Mouse (Mus musculus) neural tube, embryonic 12.5 days (tissue): ENCODE measurements around the gene Carns1. TPM values are rescaled to one million over a fixed set of nuclear protein-coding genes. Genes with fewer than 3 reads are reported as not detected.
A peak's percentile ranks its signal among the peaks of the same experiment; 100 is the strongest.

ENCODE experiments used
- ATAC-seq: fragments of 200-750 bp; cut with Nextera tagmentation; 2 replicates; pipeline ENCODE4 v1.8.0; 2017; ENCODE audit warnings: low read depth, mild to moderate bottlenecking, moderate TSS enrichment, moderate library complexity; ENCODE audit not compliant: low FRiP score
- H3K27ac ChIP-seq: fragments of 300-500 bp; sonication (generic); 2 replicates; pipeline ENCODE4 v1.5.1; 2016
- H3K27me3 ChIP-seq: fragments of 300-500 bp; sonication (generic); replicated peaks from 2 replicates; pipeline ENCODE4 v1.6.1; 2016; ENCODE audit warnings: mild to moderate bottlenecking
- H3K36me3 ChIP-seq: fragments of 300-500 bp; sonication (generic); 2 replicates; pipeline ENCODE4 v1.6.1; 2016; ENCODE audit warnings: mild to moderate bottlenecking
- H3K4me1 ChIP-seq: fragments of 300-500 bp; sonication (generic); 2 replicates; pipeline ENCODE4 v1.6.1; 2016
- H3K4me2 ChIP-seq: fragments of 300-500 bp; sonication (generic); replicated peaks from 2 replicates; pipeline ENCODE4 v1.6.1; 2016; ENCODE audit warnings: mild to moderate bottlenecking
- H3K4me3 ChIP-seq: fragments of 300-500 bp; sonication (generic); 2 replicates; pipeline ENCODE4 v1.5.1; 2016
- H3K9ac ChIP-seq: fragments of 300-500 bp; sonication (generic); 2 replicates; pipeline ENCODE4 v1.6.1; 2016; ENCODE audit warnings: mild to moderate bottlenecking
- H3K9me3 ChIP-seq: fragments of 300-500 bp; sonication (generic); 2 replicates; pipeline ENCODE4 v1.6.1; 2016; ENCODE audit warnings: mild to moderate bottlenecking
- WGBS: fragments of 180-500 bp; shearing (Covaris S2); methylation state at CpG from one replicate; pipeline ENCODE4 v1.1.7; 2016; 5-methylcytosine and 5-hydroxymethylcytosine counted together
- polyA plus RNA-seq: library from polyadenylated mRNA; unstranded; fragments of >200 nt; fragmentation: Nextera tagmentation; extraction: Ambion mirVana; gene quantifications from 2 replicates; pipeline ENCODE4 v1.2.1, GENCODE M21; 2016

Carns1 gene
- polyA plus RNA-seq, 1 experiment from 2014 or later: 4.8 TPM

DNA sequence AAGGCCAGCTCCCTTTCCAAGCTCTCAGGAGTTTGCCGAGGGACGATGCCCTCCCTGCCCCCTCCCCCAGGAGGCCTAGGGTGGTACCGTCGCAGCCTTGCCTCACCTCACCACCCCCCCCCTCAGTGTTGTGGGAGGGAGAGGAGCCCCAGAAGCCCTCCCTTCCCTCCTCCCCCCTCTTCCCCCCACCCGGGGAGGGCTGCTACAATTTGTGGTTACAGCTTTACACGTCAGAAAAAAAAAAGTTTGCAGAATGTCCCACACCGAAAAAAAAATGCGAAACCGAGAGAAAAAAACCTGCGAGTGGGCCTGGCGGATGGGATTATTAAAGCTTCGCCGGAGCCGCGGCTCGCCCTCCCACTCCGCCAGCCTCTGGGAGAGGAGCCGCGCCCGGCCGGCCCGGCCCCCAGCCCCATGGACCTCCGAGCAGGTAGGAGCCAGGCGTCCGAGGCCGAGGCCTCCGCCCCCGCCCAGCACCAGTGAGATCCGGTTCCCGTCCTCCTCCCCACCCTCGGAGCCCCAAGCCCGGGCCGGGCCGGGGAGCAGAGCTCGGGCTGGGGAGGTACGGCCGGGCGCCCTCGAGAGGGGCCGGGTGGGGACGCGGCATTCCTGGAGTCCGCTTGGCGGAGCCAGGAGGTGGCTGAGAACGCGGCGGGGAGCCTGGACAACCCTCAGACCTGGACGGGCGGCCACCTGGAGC, 38.9 kb upstream of the Carns1 start, which contains the start of the genes Clcf1 and AC109138.7:
Gene Clcf1 (plus strand): TSS at position 168 of the 700 bp plus-strand sequence.
Gene AC109138.7 (plus strand): TSS at position 287 of the 700 bp plus-strand sequence.
- Histone ChIP-seq H3K9me3 (no peaks in the 10 kb centered on the region), H3K4me1 (peaks cover 31% of the 10 kb centered on the region), H3K27me3 (peaks cover 74% of the 10 kb centered on the region), H3K4me2 (peak within 1 kb of the TSS; percentile 98), H3K4me3 (peak within 1 kb of the TSS; percentile 56), H3K36me3 (no peaks in the 10 kb centered on the region), H3K9ac (peak within 1 kb of the TSS; percentile 68), H3K27ac (no peak within 1 kb of the TSS)
- peak; percentile 59 for ATAC-seq
- under 1% methylated on average over 48 of the region's 49 CpGs for WGBS

DNA sequence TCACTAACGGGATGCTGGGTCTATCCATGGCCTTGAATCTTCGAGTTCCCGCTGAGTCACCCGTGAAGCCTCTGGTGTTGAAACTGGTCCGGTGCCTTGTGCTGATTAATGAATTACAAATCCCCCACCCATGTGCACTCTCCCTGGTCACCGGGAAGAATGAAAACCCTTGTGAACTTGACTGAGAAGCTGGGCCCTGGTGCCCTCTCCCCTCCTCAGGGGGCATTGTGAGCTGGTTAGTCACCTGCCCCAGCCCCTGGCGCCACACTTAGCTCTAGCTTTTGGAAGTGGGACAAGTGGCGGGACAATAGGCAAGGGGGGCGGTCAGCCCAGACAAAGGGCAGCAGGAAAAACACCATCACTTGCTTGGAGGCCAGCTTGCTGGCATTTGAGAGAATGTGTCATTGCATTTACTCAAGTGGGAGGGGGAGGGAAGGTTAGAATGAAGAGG, 38.3 kb upstream of the Carns1 start:
- H3K9me3 ChIP-seq: no peaks in the 10 kb centered on the region
- H3K27me3 ChIP-seq: peaks cover 78% of the 10 kb centered on the region
- H3K27ac ChIP-seq: no peak overlapping the region
- H3K4me2 ChIP-seq: peak overlapping the region; percentile 98
- 0 out of 2 replicates have a peak overlapping the region, but pooled peaks have one; percentile 68 for H3K9ac ChIP-seq
- no peaks in the 10 kb centered on the region for H3K36me3 ChIP-seq
- H3K4me3 ChIP-seq: no peak overlapping the region
- H3K4me1 ChIP-seq: peaks cover 31% of the 10 kb centered on the region
- no peak for ATAC-seq
- 5% methylated on average over 9 of the region's 9 CpGs for WGBS

DNA sequence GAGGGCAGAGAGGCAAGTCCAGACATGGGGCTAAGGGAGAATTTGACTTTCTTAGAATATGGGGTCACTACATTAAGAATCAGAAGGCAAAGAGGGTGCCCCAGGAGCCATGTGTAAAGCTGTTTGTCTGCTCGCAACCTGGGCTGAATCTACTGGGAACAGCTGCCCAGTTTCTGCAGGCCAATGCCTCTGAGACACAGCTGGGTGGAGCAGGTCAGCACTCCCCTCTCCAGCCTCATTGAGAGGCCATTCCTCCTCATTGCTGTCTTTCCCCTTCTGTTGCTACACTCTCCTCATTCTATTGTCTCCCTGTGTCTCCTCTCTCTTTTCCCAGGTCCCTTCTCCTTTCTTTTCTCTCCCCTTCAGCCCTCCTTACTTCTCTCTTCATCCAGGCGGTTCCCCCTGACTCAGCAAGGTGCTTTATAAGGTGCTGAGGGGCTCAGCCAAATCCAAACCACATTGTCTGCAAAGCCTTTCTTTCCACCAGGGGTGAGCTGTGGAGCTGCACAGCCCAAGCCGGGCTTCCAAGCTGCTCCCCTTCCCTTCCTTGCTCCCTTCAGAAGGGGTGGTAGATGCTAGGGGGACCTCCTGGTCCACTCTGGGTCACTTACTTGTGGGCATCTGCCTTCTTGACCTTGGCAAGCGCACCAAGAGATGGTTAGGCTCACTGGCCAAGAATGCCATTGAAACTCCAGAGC, 36.8 kb upstream of the Carns1 start:
- Histone ChIP-seq H3K27ac (no peak overlapping the region), H3K4me1 (peaks cover 31% of the 10 kb centered on the region), H3K4me2 (no peak overlapping the region), H3K4me3 (no peak overlapping the region), H3K27me3 (peaks cover 65% of the 10 kb centered on the region), H3K9me3 (no peaks in the 10 kb centered on the region), H3K9ac (no peak overlapping the region), H3K36me3 (no peaks in the 10 kb centered on the region)
- WGBS: 30% methylated on average over 4 of the region's 4 CpGs
- no peak for ATAC-seq

DNA sequence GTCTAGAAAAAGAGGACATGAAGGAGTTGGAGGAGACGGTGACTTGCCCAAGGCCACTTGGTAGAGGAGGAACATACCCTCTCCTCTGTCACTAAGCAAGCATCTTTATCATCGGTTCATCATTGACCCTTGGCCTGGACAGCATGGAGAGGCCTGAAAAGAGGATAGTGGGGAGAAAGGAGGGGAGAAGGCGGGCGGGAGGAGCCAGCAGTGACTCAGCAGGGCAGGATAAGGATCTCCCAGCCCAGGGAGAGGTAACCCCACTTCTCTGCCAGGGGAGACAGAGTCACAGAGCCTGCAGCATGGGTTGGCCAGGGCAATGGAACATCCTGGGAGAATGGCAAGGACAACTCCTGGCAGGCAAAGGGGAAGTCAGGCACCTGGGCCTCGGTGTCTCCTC, 33.3 kb upstream of the Carns1 start:
- 76% methylated on average over 5 of the region's 5 CpGs for WGBS
- peaks cover 30% of the 10 kb centered on the region for H3K27me3 ChIP-seq
- ATAC-seq: no peak

DNA sequence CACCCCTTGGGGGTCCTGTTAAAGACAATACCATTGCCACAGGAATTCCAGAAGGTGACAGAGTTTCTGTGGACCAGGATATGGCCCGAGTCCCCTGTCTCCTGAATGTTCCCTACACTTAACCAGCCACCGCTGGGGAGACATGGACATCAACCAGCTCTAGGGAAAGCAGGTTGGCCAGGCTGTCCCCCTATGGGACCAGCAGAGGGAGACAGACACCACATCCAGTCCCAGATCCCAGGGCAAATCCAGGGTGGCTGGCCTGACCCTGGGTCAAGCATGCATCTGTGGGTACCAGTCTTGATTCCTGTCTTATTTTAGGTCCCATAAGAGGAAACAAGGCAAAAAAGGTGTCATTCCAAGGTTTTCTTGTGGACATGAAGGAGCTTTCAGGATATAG, 31.7 kb upstream of the Carns1 start:
- WGBS: 3% methylated on average over 2 of the region's 2 CpGs
- peaks cover 15% of the 10 kb centered on the region for H3K27me3 ChIP-seq
- H3K36me3 ChIP-seq: no peaks in the 10 kb centered on the region
- ATAC-seq: no peak
- no peaks in the 10 kb centered on the region for H3K9me3 ChIP-seq
- H3K9ac ChIP-seq: no peak overlapping the region
- no peak overlapping the region for H3K27ac ChIP-seq
- H3K4me3 ChIP-seq: no peak overlapping the region
- no peak overlapping the region for H3K4me2 ChIP-seq
- H3K4me1 ChIP-seq: peaks cover 5% of the 10 kb centered on the region

More for the DNA sequence above, 33.3 kb upstream of the Carns1 start:
- no peaks in the 10 kb centered on the region for H3K9me3 ChIP-seq
- no peak overlapping the region for H3K4me3 ChIP-seq
- no peak overlapping the region for H3K4me2 ChIP-seq
- no peak overlapping the region for H3K9ac ChIP-seq
- H3K4me1 ChIP-seq: peaks cover 2% of the 10 kb centered on the region
- no peaks in the 10 kb centered on the region for H3K36me3 ChIP-seq
- H3K27ac ChIP-seq: no peak overlapping the region

DNA sequence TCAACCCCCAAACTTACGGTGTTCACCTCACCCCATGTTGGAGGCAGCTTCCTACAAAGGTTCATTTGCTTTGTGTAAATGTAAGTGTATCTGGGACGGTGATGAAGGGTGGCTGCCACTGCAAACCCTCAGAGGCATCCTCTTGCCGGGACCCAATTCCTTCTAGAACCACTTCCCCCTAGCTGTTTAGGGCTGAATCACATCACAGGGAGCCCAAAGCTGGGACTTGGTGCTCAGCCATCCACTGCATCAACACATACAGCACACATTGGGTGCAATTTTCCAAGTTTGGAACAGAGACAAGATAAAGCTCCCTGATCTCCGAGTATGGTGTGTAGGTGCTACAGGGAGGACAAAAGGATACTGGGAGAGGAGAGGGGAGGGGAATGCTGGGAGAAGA, 29.6 kb upstream of the Carns1 start:
- 0 out of 2 replicates have a peak, but pooled peaks cover 4% of the 10 kb centered on the region for H3K27me3 ChIP-seq
- no peak overlapping the region for H3K4me3 ChIP-seq
- peaks cover 20% of the 10 kb centered on the region for H3K4me1 ChIP-seq
- no peaks in the 10 kb centered on the region for H3K36me3 ChIP-seq
- H3K4me2 ChIP-seq: no peak overlapping the region
- H3K9me3 ChIP-seq: no peaks in the 10 kb centered on the region
- WGBS: 75% methylated on average over 4 of the region's 4 CpGs
- no peak overlapping the region for H3K27ac ChIP-seq
- no peak overlapping the region for H3K9ac ChIP-seq
- ATAC-seq: no peak

DNA sequence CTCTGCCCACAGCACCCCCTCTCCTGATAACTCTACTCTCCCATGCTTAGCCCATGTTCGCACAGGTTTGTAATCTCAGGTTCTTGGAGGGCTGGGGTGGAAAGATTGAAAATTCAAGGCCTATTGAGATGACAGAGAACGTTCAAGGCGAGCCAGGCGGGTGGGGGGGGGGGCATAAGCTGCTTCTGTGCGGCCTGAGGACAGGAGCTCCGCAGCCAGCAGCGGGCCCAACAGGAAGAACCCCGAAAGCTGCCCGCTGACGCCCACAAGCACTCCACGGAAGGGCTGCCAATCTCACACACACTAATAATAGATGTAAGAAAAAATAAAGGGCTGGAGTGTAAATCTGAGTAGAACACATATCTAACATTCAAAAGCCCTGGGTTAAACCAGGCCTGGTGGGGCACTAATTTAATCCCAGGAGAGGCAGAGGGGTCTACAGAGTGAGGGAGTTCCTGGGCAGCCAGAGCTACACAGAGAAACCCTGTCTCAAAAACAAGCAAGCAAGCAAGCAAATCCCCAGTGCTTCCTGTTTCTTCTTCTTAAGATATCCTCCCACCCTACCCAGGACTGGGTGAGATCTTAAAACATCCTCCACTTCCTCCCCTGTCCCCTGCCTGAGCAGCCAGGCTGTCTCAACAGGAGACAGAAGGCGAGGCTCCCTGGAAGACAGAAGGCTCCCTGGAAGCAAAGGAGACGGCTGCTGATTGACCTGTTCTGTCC, 28.5 kb upstream of the Carns1 start:
- H3K27ac ChIP-seq: no peak overlapping the region
- H3K36me3 ChIP-seq: 0 out of 2 replicates have a peak, but pooled peaks cover 3% of the 10 kb centered on the region
- H3K4me1 ChIP-seq: peaks cover 20% of the 10 kb centered on the region
- H3K4me3 ChIP-seq: no peak overlapping the region
- no peak for ATAC-seq
- no peak overlapping the region for H3K9ac ChIP-seq
- 0 out of 2 replicates have a peak, but pooled peaks cover under 1% of the 10 kb centered on the region for H3K27me3 ChIP-seq
- 71% methylated on average over 13 of the region's 13 CpGs for WGBS
- H3K9me3 ChIP-seq: no peaks in the 10 kb centered on the region
- H3K4me2 ChIP-seq: no peak overlapping the region

DNA sequence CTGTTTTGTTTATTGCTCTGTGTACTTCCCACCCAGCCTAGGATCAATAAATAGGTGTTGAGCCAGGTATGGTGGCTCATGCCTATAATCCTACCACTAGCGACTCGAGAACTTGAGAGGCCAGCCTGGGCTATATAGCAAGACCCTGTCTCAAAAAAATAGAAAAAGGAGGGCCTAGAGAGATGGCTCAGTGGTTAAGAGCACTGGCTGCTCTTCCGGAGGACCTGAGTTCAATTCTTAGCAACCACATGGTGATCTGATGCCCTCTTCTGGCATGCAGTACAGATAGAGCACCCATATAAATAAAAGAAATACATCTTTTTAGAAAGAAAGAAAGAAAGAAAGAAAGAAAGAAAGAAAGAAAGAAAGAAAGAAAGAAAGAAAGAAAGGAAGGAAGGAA, 27.9 kb upstream of the Carns1 start:
- Histone ChIP-seq H3K4me3 (no peak overlapping the region), H3K9ac (no peak overlapping the region), H3K4me1 (peaks cover 20% of the 10 kb centered on the region), H3K36me3 (0 out of 2 replicates have a peak, but pooled peaks cover 3% of the 10 kb centered on the region), H3K27ac (no peak overlapping the region), H3K9me3 (no peaks in the 10 kb centered on the region), H3K27me3 (no peaks in the 10 kb centered on the region), H3K4me2 (0 out of 2 replicates have a peak overlapping the region, but pooled peaks have one; percentile 88)
- WGBS: 61% methylated on average over 3 of the region's 3 CpGs
- no peak for ATAC-seq

DNA sequence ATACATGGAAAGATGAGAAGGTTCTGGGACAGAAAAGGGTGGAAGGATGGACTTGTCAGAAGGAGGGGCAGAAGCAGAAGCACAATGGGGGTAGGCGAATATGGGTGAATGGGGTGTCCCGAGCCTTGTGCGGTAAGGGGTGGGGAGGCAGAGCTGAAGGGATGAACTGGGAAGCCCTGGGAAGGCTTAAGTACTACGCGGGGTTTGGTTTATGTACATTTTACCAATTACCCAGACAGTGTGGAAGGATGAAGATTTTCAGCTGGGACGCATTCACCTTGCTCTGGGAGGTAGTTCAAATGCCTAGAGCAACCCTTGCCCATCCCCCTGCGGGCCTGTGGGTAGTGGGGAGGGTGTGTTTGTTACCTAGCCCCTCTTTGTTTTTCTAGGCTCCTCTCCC, 26.9 kb upstream of the Carns1 start:
- peak overlapping the region; percentile 88 for H3K4me2 ChIP-seq
- H3K9me3 ChIP-seq: no peaks in the 10 kb centered on the region
- peak overlapping the region; percentile 63 for H3K4me3 ChIP-seq
- peak; percentile 7; the same call in 1 of the 2 replicates for ATAC-seq
- no peak overlapping the region for H3K27ac ChIP-seq
- WGBS: 33% methylated on average over 7 of the region's 7 CpGs
- peaks cover 20% of the 10 kb centered on the region for H3K4me1 ChIP-seq
- H3K27me3 ChIP-seq: no peaks in the 10 kb centered on the region
- H3K36me3 ChIP-seq: peaks cover 10% of the 10 kb centered on the region; the same call in 1 of the 2 replicates
- peak overlapping the region; percentile 60 for H3K9ac ChIP-seq

DNA sequence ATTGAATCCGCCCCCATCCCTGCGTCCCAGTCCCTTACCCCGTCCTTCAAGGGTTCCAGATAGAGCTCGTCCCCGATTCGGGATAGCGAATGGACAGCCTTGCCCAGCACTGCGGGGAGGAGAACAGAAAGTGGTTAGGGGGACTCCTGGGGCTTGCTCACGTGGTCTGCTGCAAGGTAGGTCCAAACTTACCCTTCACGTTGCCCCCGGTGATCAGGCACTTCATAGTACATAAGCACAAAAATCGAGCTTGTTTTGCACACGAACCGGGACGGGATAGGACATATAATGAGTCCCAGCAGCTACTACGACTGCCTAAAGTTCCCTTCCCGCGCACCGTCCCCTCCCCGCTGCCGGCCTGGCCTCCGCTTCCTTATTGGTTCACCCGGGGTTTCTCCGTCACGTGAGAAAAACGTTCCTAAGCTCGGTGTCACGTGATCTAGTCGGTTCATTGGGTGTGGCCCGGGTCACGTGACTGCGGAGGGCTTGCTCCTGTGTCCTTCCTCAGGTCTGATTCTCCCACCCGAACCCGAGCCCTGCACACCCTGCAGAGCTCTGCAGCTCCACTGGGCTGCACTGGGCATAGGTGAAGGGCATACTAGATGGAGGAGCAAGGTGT, 26.1 kb upstream of the Carns1 start, which contains the start of gene Rad9a:
Gene Rad9a (minus strand): TSS at position 372 of the 619 bp plus-strand sequence.
- H3K36me3 ChIP-seq: peaks cover 17% of the 10 kb centered on the region
- H3K4me3 ChIP-seq: peak within 1 kb of the TSS; percentile 63
- peak within 1 kb of the TSS; percentile 88 for H3K4me2 ChIP-seq
- H3K9ac ChIP-seq: peak within 1 kb of the TSS; percentile 65
- H3K27me3 ChIP-seq: no peaks in the 10 kb centered on the region
- no peak within 1 kb of the TSS for H3K27ac ChIP-seq
- H3K9me3 ChIP-seq: no peaks in the 10 kb centered on the region
- under 1% methylated on average over 34 of the region's 34 CpGs for WGBS
- peaks cover 24% of the 10 kb centered on the region for H3K4me1 ChIP-seq
- ATAC-seq: peak; percentile 82

DNA sequence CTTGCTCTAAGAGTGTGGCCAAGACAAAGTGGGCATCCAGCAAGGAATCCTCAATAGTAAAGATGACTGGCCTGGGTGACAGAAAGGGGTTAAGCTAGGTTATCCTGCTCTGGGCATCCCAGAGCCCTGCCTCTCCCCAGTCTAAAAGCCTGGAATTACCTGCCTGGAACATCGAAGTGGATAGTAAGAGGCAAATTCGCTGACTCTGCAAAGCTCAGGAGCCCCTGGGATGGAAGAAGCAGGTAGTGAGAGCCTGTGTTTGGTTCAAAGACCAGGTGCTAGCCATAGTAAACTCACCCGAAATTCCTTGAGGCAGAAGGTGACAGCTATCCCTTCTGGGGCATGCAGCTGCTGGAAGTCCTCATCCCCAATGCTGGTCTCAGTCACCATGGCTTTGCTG, 21.9 kb upstream of the Carns1 start:
- Histone ChIP-seq H3K27me3 (no peaks in the 10 kb centered on the region), H3K9me3 (no peaks in the 10 kb centered on the region), H3K4me1 (peaks cover 35% of the 10 kb centered on the region), H3K27ac (no peak overlapping the region), H3K4me3 (no peak overlapping the region), H3K9ac (no peak overlapping the region), H3K4me2 (no peak overlapping the region), H3K36me3 (peaks cover 50% of the 10 kb centered on the region)
- ATAC-seq: no peak
- 74% methylated on average over 3 of the region's 3 CpGs for WGBS
